Mouse (Mus musculus) ES-E14 (cell line): Measurements from ENCODE around the gene Hspd1.

Experiments used
- CHD2 ChIP-seq: IDR thresholded peaks from 2 replicates; pipeline ENCODE4 v1.6.1; 2014; ENCODE audit warnings: mild to moderate bottlenecking, low read depth, low read length, inconsistent platforms
- HCFC1 ChIP-seq: IDR thresholded peaks from 2 replicates; pipeline ENCODE4 v1.6.1; 2012; ENCODE audit warnings: low read length, inconsistent platforms, borderline replicate concordance; ENCODE audit not compliant: insufficient read depth
- ZC3H11A ChIP-seq: IDR thresholded peaks from 2 replicates; pipeline ENCODE4 v1.6.1; 2012; ENCODE audit warnings: low read depth, mild to moderate bottlenecking, inconsistent platforms, low read length, borderline replicate concordance
- ZNF384 ChIP-seq: IDR thresholded peaks from 2 replicates; pipeline ENCODE4 v1.6.1; 2012; ENCODE audit warnings: low read depth, low read length, inconsistent platforms

GRCm38 (mm10) chr1:55086868-55087400, 1.1 kb downstream of the Hspd1 start:
- TF ChIP-seq HCFC1 (no peak), CHD2 (no peak), ZNF384 (no peak), ZC3H11A (no peak)
